Mouse (Mus musculus) embryonic facial prominence, embryonic 14.5 days (tissue): ENCODE data around the gene 1700010I14Rik. TPM values are rescaled to one million over a fixed set of nuclear protein-coding genes. Genes with fewer than 3 reads are reported as not detected.

ENCODE experiments used
- ATAC-seq: fragments of 200-750 bp; cut with Nextera tagmentation; 2 replicates; pipeline ENCODE4 v1.8.0; 2017; ENCODE audit warnings: low read depth, moderate number of reproducible peaks, moderate TSS enrichment
- DNase-seq: peaks from one replicate; pipeline ENCODE4 v3.0.0-alpha.2; 2015; ENCODE audit warnings: low spot score
- H3K27ac ChIP-seq: fragments of 300-500 bp; sonication (generic); replicated peaks from 2 replicates; pipeline ENCODE4 v1.5.1; 2014; ENCODE audit warnings: low read depth, mild to moderate bottlenecking, low read length, moderate library complexity
- H3K27me3 ChIP-seq: fragments of 300-500 bp; sonication (generic); replicated peaks from 2 replicates; pipeline ENCODE4 v1.6.1; 2014; ENCODE audit warnings: low read length; ENCODE audit not compliant: control insufficient read depth, insufficient read depth
- H3K36me3 ChIP-seq: fragments of 300-500 bp; sonication (generic); 2 replicates; pipeline ENCODE4 v1.6.1; 2014; ENCODE audit warnings: low read length, mixed read lengths; ENCODE audit not compliant: control insufficient read depth, insufficient read depth
- H3K4me1 ChIP-seq: fragments of 300-500 bp; sonication (generic); 2 replicates; pipeline ENCODE4 v1.6.1; 2014; ENCODE audit warnings: antibody characterized with exemption, low read length; ENCODE audit not compliant: control insufficient read depth, insufficient read depth
- H3K4me2 ChIP-seq: fragments of 300-500 bp; sonication (generic); 2 replicates; pipeline ENCODE4 v1.6.1; 2014; ENCODE audit warnings: low read depth, mild to moderate bottlenecking, low read length, moderate library complexity, mixed read lengths
- H3K4me3 ChIP-seq: fragments of 300-500 bp; sonication (generic); 2 replicates; pipeline ENCODE4 v1.5.1; 2014; ENCODE audit warnings: low read depth, mild to moderate bottlenecking, low read length
- H3K9ac ChIP-seq: fragments of 300-500 bp; sonication (generic); 2 replicates; pipeline ENCODE4 v1.6.1; 2014; ENCODE audit warnings: low read depth, mild to moderate bottlenecking, low read length, moderate library complexity, mixed read lengths
- H3K9me3 ChIP-seq: fragments of 300-500 bp; sonication (generic); 2 replicates; pipeline ENCODE4 v1.6.1; 2016; ENCODE audit warnings: low read length; ENCODE audit not compliant: control insufficient read depth
- WGBS: fragments of 180-500 bp; shearing (Covaris S2); extraction: QIAGEN DNeasy Blood & Tissue Kit; methylation state at CpG from one replicate; pipeline ENCODE4 v1.1.7; 2014; 5-methylcytosine and 5-hydroxymethylcytosine counted together
- polyA plus RNA-seq: library from polyadenylated mRNA; unstranded; fragments of >200 nt; fragmentation: Nextera tagmentation; extraction: Ambion mirVana; gene quantifications from 2 replicates; pipeline ENCODE4 v1.2.1, GENCODE M21; 2014

The 1700010I14Rik gene
- polyA plus RNA-seq, result 0.90 and 1.6 TPM in 2 replicates

GRCm38 (mm10) chr17:8988119-8988807, at the start of gene 1700010I14Rik:
TSS of gene 1700010I14Rik (plus strand) at chr17:8988333.
- H3K9ac ChIP-seq, result peak within 1 kb of the TSS; percentile 51
- ATAC-seq (peak; percentile 45; the same call in 1 of the 2 replicates), DNase-seq (peak; percentile 83)
- H3K27me3 ChIP-seq, result no peaks in the 10 kb centered on the region
- H3K36me3 ChIP-seq, result no peaks in the 10 kb centered on the region
- peak within 1 kb of the TSS; percentile 34 for H3K4me3 ChIP-seq
- peak within 1 kb of the TSS; percentile 48 for H3K4me2 ChIP-seq
- H3K4me1 ChIP-seq, result peaks cover 8% of the 10 kb centered on the region; the same call in 1 of the 2 replicates
- H3K9me3 ChIP-seq, result no peaks in the 10 kb centered on the region
- no peak within 1 kb of the TSS for H3K27ac ChIP-seq
- WGBS, result 3% methylated on average over 13 of the region's 13 CpGs

- no peak overlapping the region for H3K27ac ChIP-seq
- no peaks in the 10 kb centered on the region for H3K4me1 ChIP-seq
- 0 out of 2 replicates have a peak, but pooled peaks cover 6% of the 10 kb centered on the region for H3K36me3 ChIP-seq
- H3K9me3 ChIP-seq, result no peaks in the 10 kb centered on the region
- no peaks in the 10 kb centered on the region for H3K27me3 ChIP-seq
- no peak for ATAC-seq
- DNase-seq, result peak; percentile 51
- 56% methylated on average over 5 of the region's 5 CpGs for WGBS
- H3K4me2 ChIP-seq, result no peak overlapping the region
- no peak overlapping the region for H3K4me3 ChIP-seq
- H3K9ac ChIP-seq, result no peak overlapping the region
Measured at GRCm38 (mm10) chr17:8951588-8951987, 36.5 kb upstream of the 1700010I14Rik start.

- H3K4me3 ChIP-seq, result no peak overlapping the region
- no peak overlapping the region for H3K4me2 ChIP-seq
- H3K9me3 ChIP-seq, result no peaks in the 10 kb centered on the region
- WGBS, result 86% methylated on average over 8 of the region's 8 CpGs
- no peak for ATAC-seq
- no peak for DNase-seq
- no peaks in the 10 kb centered on the region for H3K27me3 ChIP-seq
- no peak overlapping the region for H3K27ac ChIP-seq
- H3K4me1 ChIP-seq, result no peaks in the 10 kb centered on the region
- 0 out of 2 replicates have a peak, but pooled peaks cover 6% of the 10 kb centered on the region for H3K36me3 ChIP-seq
- no peak overlapping the region for H3K9ac ChIP-seq
Measured at GRCm38 (mm10) chr17:8952951-8953350, 35.2 kb upstream of the 1700010I14Rik start.

- 80% methylated on average over 6 of the region's 6 CpGs for WGBS
- no peaks in the 10 kb centered on the region for H3K27me3 ChIP-seq
- H3K4me3 ChIP-seq, result no peak overlapping the region
- H3K9ac ChIP-seq, result no peak overlapping the region
- H3K36me3 ChIP-seq, result no peaks in the 10 kb centered on the region
- DNase-seq (no peak), ATAC-seq (no peak)
- H3K27ac ChIP-seq, result no peak overlapping the region
- H3K9me3 ChIP-seq, result no peaks in the 10 kb centered on the region
- no peaks in the 10 kb centered on the region for H3K4me1 ChIP-seq
- H3K4me2 ChIP-seq, result no peak overlapping the region
Measured at GRCm38 (mm10) chr17:8958125-8958524, 30.0 kb upstream of the 1700010I14Rik start.

- H3K27ac ChIP-seq, result no peak overlapping the region
- H3K4me1 ChIP-seq, result no peaks in the 10 kb centered on the region
- no peaks in the 10 kb centered on the region for H3K9me3 ChIP-seq
- DNase-seq (no peak), ATAC-seq (no peak)
- H3K4me3 ChIP-seq, result no peak overlapping the region
- H3K27me3 ChIP-seq, result no peaks in the 10 kb centered on the region
- H3K36me3 ChIP-seq, result no peaks in the 10 kb centered on the region
- no peak overlapping the region for H3K4me2 ChIP-seq
- no peak overlapping the region for H3K9ac ChIP-seq
- 90% methylated on average over 4 of the region's 4 CpGs for WGBS
Measured at GRCm38 (mm10) chr17:8960386-8960785, 27.7 kb upstream of the 1700010I14Rik start.

- WGBS, result 64% methylated on average over 5 of the region's 5 CpGs
- DNase-seq (no peak), ATAC-seq (no peak)
- H3K9ac ChIP-seq, result no peak overlapping the region
- H3K4me1 ChIP-seq, result no peaks in the 10 kb centered on the region
- no peak overlapping the region for H3K4me3 ChIP-seq
- H3K27me3 ChIP-seq, result no peaks in the 10 kb centered on the region
- no peaks in the 10 kb centered on the region for H3K9me3 ChIP-seq
- H3K36me3 ChIP-seq, result no peaks in the 10 kb centered on the region
- no peak overlapping the region for H3K27ac ChIP-seq
- H3K4me2 ChIP-seq, result no peak overlapping the region
Measured at GRCm38 (mm10) chr17:8961097-8961496, 27.0 kb upstream of the 1700010I14Rik start.

- Histone ChIP-seq H3K36me3 (no peaks in the 10 kb centered on the region), H3K27me3 (no peaks in the 10 kb centered on the region), H3K9me3 (no peaks in the 10 kb centered on the region), H3K9ac (no peak overlapping the region), H3K4me3 (no peak overlapping the region), H3K4me2 (no peak overlapping the region), H3K27ac (no peak overlapping the region), H3K4me1 (no peaks in the 10 kb centered on the region)
- WGBS, result 67% methylated on average over 14 of the region's 14 CpGs
- peak; percentile 10 for DNase-seq
- peak; percentile 30; the same call in 1 of the 2 replicates for ATAC-seq
Measured at GRCm38 (mm10) chr17:8961644-8962043, 26.5 kb upstream of the 1700010I14Rik start.

GRCm38 (mm10) chr17:8965177-8965576, 23.0 kb upstream of the 1700010I14Rik start:
- H3K27me3 ChIP-seq, result no peaks in the 10 kb centered on the region
- ATAC-seq (no peak), DNase-seq (no peak)
- no peak overlapping the region for H3K9ac ChIP-seq
- H3K4me3 ChIP-seq, result no peak overlapping the region
- H3K4me2 ChIP-seq, result no peak overlapping the region
- 92% methylated on average over 6 of the region's 6 CpGs for WGBS
- no peak overlapping the region for H3K27ac ChIP-seq
- no peaks in the 10 kb centered on the region for H3K36me3 ChIP-seq
- H3K4me1 ChIP-seq, result no peaks in the 10 kb centered on the region
- H3K9me3 ChIP-seq, result no peaks in the 10 kb centered on the region
